Mouse (Mus musculus): ENCODE results near the gene Pfpl.

Pfpl gene

GRCm38 (mm10) chr19:12427605-12428004 is at the start of gene Pfpl:
Pfpl (plus strand) TSS chr19:12427905.
- DNase-seq (ENCODE audit: low spot score): no peak

- DNase-seq (ENCODE audit: low spot score): no peak
Measured at GRCm38 (mm10) chr19:12386979-12387378, 40.7 kb upstream of the Pfpl start, which contains the start of gene Olfr1440. Olfr1440 (plus strand) TSS chr19:12387279.

- no peak for DNase-seq (ENCODE audit: low spot score)
Measured at GRCm38 (mm10) chr19:12413737-12414136, 14.0 kb upstream of the Pfpl start.

- no peak for DNase-seq (ENCODE audit: low spot score)
Measured at GRCm38 (mm10) chr19:12417361-12417760, 10.3 kb upstream of the Pfpl start, which contains the start of gene Olfr1441. Olfr1441 (plus strand) TSS chr19:12417433.

GRCm38 (mm10) chr19:12418312-12418711 is 9.4 kb upstream of the Pfpl start:
- DNase-seq (ENCODE audit: low spot score): no peak

- DNase-seq (ENCODE audit: low spot score): no peak
Measured at GRCm38 (mm10) chr19:12420555-12420954, 7.2 kb upstream of the Pfpl start.

- no peak for DNase-seq (ENCODE audit: low spot score)
Measured at GRCm38 (mm10) chr19:12421680-12422079, 6.0 kb upstream of the Pfpl start.

GRCm38 (mm10) chr19:12427101-12427500 is 604 bp upstream of the Pfpl start:
- DNase-seq (ENCODE audit: low spot score): no peak

GRCm38 (mm10) chr19:12433033-12433432 is 5.3 kb downstream of the Pfpl start:
- no peak for DNase-seq (ENCODE audit: low spot score)

GRCm38 (mm10) chr19:12435011-12435416 is 7.3 kb downstream of the Pfpl start:
- DNase-seq (ENCODE audit: low spot score): no peak

GRCm38 (mm10) chr19:12435750-12436524 is 8.2 kb downstream of the Pfpl start:
- no peak for DNase-seq (ENCODE audit: low spot score)

- DNase-seq (ENCODE audit: low spot score): no peak
Measured at GRCm38 (mm10) chr19:12439581-12439980, 11.9 kb downstream of the Pfpl start.

- DNase-seq (ENCODE audit: low spot score): no peak
Measured at GRCm38 (mm10) chr19:12440103-12440725, 12.5 kb downstream of the Pfpl start.

- no peak for DNase-seq (ENCODE audit: low spot score)
Measured at GRCm38 (mm10) chr19:12442560-12442959, 14.9 kb downstream of the Pfpl start.

GRCm38 (mm10) chr19:12445014-12445413 is 17.3 kb downstream of the Pfpl start:
- DNase-seq (ENCODE audit: low spot score): no peak

GRCm38 (mm10) chr19:12457401-12458066 is 29.8 kb downstream of the Pfpl start:
- DNase-seq (ENCODE audit: low spot score): no peak

GRCm38 (mm10) chr19:12459516-12459915 is 31.8 kb downstream of the Pfpl start:
- DNase-seq (ENCODE audit: low spot score): no peak

GRCm38 (mm10) chr19:12460282-12461249 is 32.9 kb downstream of the Pfpl start, which contains the start of gene Mpeg1:
Mpeg1 (plus strand) TSS chr19:12460779.
- no peak for DNase-seq (ENCODE audit: low spot score)

- DNase-seq (ENCODE audit: low spot score): no peak
Measured at GRCm38 (mm10) chr19:12462851-12463721, 35.4 kb downstream of the Pfpl start.

GRCm38 (mm10) chr19:12463722-12464035 is 36.0 kb downstream of the Pfpl start:
- no peak for DNase-seq (ENCODE audit: low spot score)

- DNase-seq (ENCODE audit: low spot score): no peak
Measured at GRCm38 (mm10) chr19:12464127-12464526, 36.4 kb downstream of the Pfpl start.

Measured in left cerebral cortex, adult 11 months (tissue).